Mouse (Mus musculus): ENCODE measurements around the gene Etv4. TPM values are rescaled to one million over a fixed set of nuclear protein-coding genes. Genes with fewer than 3 reads are reported as not detected.

Gene Etv4
- polyA plus RNA-seq, 1 experiment from 2014 or later: 4.7 TPM

GRCm38 (mm10) chr11:101757366-101757765 is 27.8 kb downstream of the Etv4 start:
- 95% methylated on average over 8 of the region's 8 CpGs for WGBS
- ATAC-seq (ENCODE audit: low FRiP score): no peak
- no peaks in the 10 kb centered on the region; the same call in 1 of the 2 replicates for H3K4me1 ChIP-seq
- H3K27me3 ChIP-seq: no peaks in the 10 kb centered on the region
- no peaks in the 10 kb centered on the region for H3K9me3 ChIP-seq
- H3K4me3 ChIP-seq (replicated peaks): no peak overlapping the region
- peaks cover 88% of the 10 kb centered on the region for H3K36me3 ChIP-seq (replicated peaks)
- no peak overlapping the region for H3K9ac ChIP-seq
- no peak overlapping the region for H3K4me2 ChIP-seq
- no peak overlapping the region for H3K27ac ChIP-seq

GRCm38 (mm10) chr11:101756616-101757015 is 28.6 kb downstream of the Etv4 start:
- Histone ChIP-seq H3K27ac (no peak overlapping the region), H3K9ac (no peak overlapping the region), H3K4me3 (replicated peaks) (no peak overlapping the region), H3K4me2 (no peak overlapping the region), H3K27me3 (no peaks in the 10 kb centered on the region), H3K9me3 (no peaks in the 10 kb centered on the region), H3K36me3 (replicated peaks) (peaks cover 88% of the 10 kb centered on the region), H3K4me1 (no peaks in the 10 kb centered on the region; the same call in 1 of the 2 replicates)
- ATAC-seq (ENCODE audit: low FRiP score): no peak
- WGBS: 92% methylated on average over 8 of the region's 8 CpGs

DNA sequence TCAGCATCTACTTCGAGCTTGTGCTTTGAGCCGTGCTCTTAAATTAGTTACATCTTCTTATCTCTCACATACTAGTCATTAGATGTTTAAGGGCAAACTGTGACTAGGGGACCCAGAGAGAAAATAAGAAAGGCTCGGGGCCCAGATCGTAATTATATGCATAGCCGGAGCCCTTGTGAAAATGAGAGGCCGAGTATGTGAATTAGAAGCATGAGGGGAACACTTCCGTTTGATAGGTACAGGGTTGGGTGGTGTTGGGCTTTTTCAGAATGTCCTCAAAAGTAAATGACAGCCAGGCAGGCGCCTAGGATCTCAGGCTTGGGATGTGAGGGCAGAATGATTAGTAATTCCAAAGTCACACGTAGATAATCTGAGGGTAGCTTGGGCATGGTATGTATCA is 51.6 kb downstream of the Etv4 start:
- Histone ChIP-seq H3K27me3 (no peaks in the 10 kb centered on the region), H3K4me1 (peaks cover 15% of the 10 kb centered on the region), H3K4me3 (replicated peaks) (peak overlapping the region; percentile 84), H3K4me2 (peak overlapping the region; percentile 93), H3K36me3 (replicated peaks) (peaks cover 38% of the 10 kb centered on the region), H3K27ac (no peak overlapping the region), H3K9me3 (no peaks in the 10 kb centered on the region), H3K9ac (peak overlapping the region; percentile 85)
- no peak for ATAC-seq (ENCODE audit: low FRiP score)
- WGBS: 38% methylated on average over 9 of the region's 9 CpGs

DNA sequence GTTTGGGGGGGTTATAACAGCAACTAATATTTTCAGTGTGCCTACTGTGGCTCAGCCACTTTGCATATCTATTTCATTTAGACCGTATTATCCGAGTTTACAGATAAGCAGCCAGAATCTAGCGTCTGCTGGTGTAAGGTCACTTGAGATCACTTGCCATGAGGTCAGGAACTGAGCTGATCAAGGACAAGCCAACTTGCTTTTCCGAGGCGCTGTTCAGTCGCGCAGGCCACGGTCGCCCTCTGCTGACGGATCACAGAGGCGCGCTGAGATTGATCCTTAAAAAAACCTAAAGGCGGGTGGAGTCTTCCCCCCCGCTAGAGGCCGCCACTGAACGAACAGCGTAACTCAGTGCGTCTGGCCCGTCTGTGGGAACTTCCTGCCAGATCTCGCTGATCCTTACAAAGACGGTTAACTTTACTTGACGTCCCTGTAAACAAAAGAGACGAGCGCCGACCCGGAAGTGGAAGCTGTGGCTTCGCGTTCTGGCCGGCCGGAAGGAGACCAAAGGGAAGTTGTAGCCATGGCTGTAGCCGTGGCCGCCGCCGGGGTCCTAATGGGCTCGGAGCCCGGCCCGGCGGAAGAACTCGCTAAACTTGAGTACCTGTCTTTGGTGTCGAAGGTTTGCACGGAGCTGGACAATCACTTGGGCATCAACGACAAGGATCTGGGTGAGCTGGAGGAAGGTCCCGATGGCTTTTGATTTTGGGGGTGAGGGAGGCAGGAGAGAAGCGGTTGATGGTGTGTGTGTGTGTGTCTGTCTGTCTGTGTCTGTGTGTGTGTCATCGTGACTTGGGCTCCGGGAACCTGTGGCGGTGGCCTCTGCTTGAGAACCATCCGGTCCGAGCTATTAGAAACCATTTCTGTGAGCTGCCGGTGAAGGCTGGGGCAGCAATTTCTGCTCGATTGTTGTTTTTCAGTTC is 52.4 kb downstream of the Etv4 start, which contains the start of gene Dhx8:
TSS of gene Dhx8 (plus strand) at position 402 of the 923 bp plus-strand sequence.
- H3K4me1 ChIP-seq: peaks cover 15% of the 10 kb centered on the region
- no peaks in the 10 kb centered on the region for H3K9me3 ChIP-seq
- WGBS: under 1% methylated on average over 51 of the region's 51 CpGs
- peak within 1 kb of the TSS; percentile 85 for H3K9ac ChIP-seq
- H3K27ac ChIP-seq: peak within 1 kb of the TSS; percentile 39; the same call in 1 of the 2 replicates
- H3K27me3 ChIP-seq: no peaks in the 10 kb centered on the region
- peak within 1 kb of the TSS; percentile 93 for H3K4me2 ChIP-seq
- H3K36me3 ChIP-seq (replicated peaks): peaks cover 31% of the 10 kb centered on the region
- peak within 1 kb of the TSS; percentile 84 for H3K4me3 ChIP-seq (replicated peaks)
- ATAC-seq (ENCODE audit: low FRiP score): peak; percentile 96

DNA sequence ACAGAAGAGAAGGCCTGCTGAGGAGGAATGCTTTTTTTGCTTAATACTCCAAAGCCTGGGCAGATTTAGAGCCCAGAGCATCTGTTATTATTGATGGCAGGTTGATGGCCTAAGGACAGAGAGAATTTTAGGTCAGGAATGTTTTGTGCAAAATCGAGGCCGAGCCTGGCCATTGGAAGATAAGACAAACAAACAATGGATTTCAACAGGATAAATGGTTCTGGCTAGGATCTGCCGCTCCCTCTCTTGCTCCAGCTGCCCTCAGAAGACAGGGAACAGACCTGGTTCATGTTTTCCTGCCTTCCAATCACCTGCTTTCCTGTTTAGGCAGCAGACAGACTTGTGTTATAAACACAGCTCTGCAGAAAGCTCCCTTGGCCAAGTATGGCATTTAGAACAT is 55.9 kb downstream of the Etv4 start:
- Histone ChIP-seq H3K4me3 (replicated peaks) (no peak overlapping the region), H3K36me3 (replicated peaks) (no peaks in the 10 kb centered on the region), H3K4me2 (no peak overlapping the region), H3K9me3 (no peaks in the 10 kb centered on the region), H3K4me1 (peaks cover 24% of the 10 kb centered on the region), H3K27me3 (no peaks in the 10 kb centered on the region), H3K27ac (no peak overlapping the region), H3K9ac (no peak overlapping the region)
- 84% methylated on average over 3 of the region's 3 CpGs for WGBS
- no peak for ATAC-seq (ENCODE audit: low FRiP score)

- no peak overlapping the region for H3K9ac ChIP-seq
Measured at GRCm38 (mm10) chr11:101726765-101727164, 58.4 kb downstream of the Etv4 start.

GRCm38 (mm10) chr11:101725043-101725442 is 60.1 kb downstream of the Etv4 start:
- Histone ChIP-seq H3K4me3 (replicated peaks) (no peak overlapping the region), H3K9me3 (no peaks in the 10 kb centered on the region), H3K9ac (no peak overlapping the region), H3K4me1 (peaks cover 9% of the 10 kb centered on the region), H3K36me3 (replicated peaks) (no peaks in the 10 kb centered on the region), H3K27ac (no peak overlapping the region), H3K4me2 (no peak overlapping the region), H3K27me3 (no peaks in the 10 kb centered on the region)
- 81% methylated on average over 8 of the region's 8 CpGs for WGBS
- no peak for ATAC-seq (ENCODE audit: low FRiP score)

More at GRCm38 (mm10) chr11:101726765-101727164, 58.4 kb downstream of the Etv4 start:
- no peak overlapping the region for H3K4me3 ChIP-seq (replicated peaks)
- no peaks in the 10 kb centered on the region for H3K27me3 ChIP-seq
- H3K27ac ChIP-seq: peak overlapping the region; percentile 68
- peaks cover 9% of the 10 kb centered on the region for H3K4me1 ChIP-seq
- H3K36me3 ChIP-seq (replicated peaks): no peaks in the 10 kb centered on the region
- H3K9me3 ChIP-seq: no peaks in the 10 kb centered on the region
- H3K4me2 ChIP-seq: no peak overlapping the region
- ATAC-seq (ENCODE audit: low FRiP score): no peak
- WGBS: 45% methylated on average over 2 of the region's 2 CpGs

DNA sequence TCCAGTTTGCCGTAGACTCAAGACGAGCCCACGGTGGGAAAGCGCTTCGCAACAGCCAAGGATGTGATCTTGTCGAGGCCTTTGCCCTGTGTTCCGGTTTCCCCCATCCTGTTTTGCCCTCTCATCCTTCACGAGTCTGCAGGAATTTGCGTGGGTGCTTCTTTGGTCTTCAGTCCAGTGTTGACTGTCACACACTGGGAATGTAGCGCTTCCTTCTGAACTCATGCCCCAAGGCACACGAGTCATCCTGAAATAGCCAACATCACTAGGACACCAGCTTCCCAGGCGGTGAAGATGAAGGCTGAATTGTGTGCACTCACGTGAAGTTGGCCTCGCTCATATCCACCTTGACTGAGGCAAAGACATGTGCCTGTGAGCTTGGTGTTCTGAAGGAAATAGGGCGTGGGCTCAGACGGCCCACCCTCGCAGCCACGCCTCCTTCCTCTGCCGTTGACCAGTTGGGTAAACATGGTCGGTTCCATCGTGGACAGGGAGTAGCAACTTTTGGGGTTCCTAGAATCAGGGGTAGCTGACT is 65.1 kb downstream of the Etv4 start:
- Histone ChIP-seq H3K27ac (no peak overlapping the region), H3K36me3 (replicated peaks) (no peaks in the 10 kb centered on the region), H3K9ac (no peak overlapping the region), H3K4me1 (no peaks in the 10 kb centered on the region; the same call in 1 of the 2 replicates), H3K4me3 (replicated peaks) (no peak overlapping the region), H3K9me3 (no peaks in the 10 kb centered on the region), H3K27me3 (no peaks in the 10 kb centered on the region), H3K4me2 (no peak overlapping the region)
- 86% methylated on average over 21 of the region's 21 CpGs for WGBS
- no peak for ATAC-seq (ENCODE audit: low FRiP score)

Other genes with a start within 250 kb of the Etv4 start
- gene Brca1, start 233.4 kb downstream of the Etv4 start, polyA plus RNA-seq (2016; fragmentation: Nextera tagmentation; extraction: Ambion mirVana): 24.3 TPM in 2 replicates
- gene Nbr1, start 233.2 kb downstream of the Etv4 start, polyA plus RNA-seq (2016; fragmentation: Nextera tagmentation; extraction: Ambion mirVana): 118 and 134 TPM in 2 replicates
- 1.8 and 3.0 TPM in 2 replicates for gene Tmem106a, start 203.1 kb downstream of the Etv4 start, polyA plus RNA-seq (2016; fragmentation: Nextera tagmentation; extraction: Ambion mirVana)
- gene Gm11634, start 186.1 kb downstream of the Etv4 start, polyA plus RNA-seq (2016; fragmentation: Nextera tagmentation; extraction: Ambion mirVana): not detected in 2 replicates
- gene Rdm1, start 158.2 kb downstream of the Etv4 start, polyA plus RNA-seq (2016; fragmentation: Nextera tagmentation; extraction: Ambion mirVana): 50.9 and 58.5 TPM in 2 replicates
- 16.2 and 24.1 TPM in 2 replicates for gene Arl4d, start 119.8 kb downstream of the Etv4 start, polyA plus RNA-seq (2016; fragmentation: Nextera tagmentation; extraction: Ambion mirVana)
- 45.6 and 46.8 TPM in 2 replicates for gene Dhx8, start 52.5 kb downstream of the Etv4 start, polyA plus RNA-seq (2016; fragmentation: Nextera tagmentation; extraction: Ambion mirVana)
- 0.17 and 0.60 TPM in 2 replicates for gene Meox1, start 109.0 kb upstream of the Etv4 start, polyA plus RNA-seq (2016; fragmentation: Nextera tagmentation; extraction: Ambion mirVana)
- 0.09 and 0.15 TPM in 2 replicates for gene Sost, start 181.6 kb upstream of the Etv4 start, polyA plus RNA-seq (2016; fragmentation: Nextera tagmentation; extraction: Ambion mirVana)
- gene Cfap97d1, start 198.9 kb upstream of the Etv4 start, polyA plus RNA-seq (2016; fragmentation: Nextera tagmentation; extraction: Ambion mirVana): not detected in 2 replicates
- 9.0 and 9.8 TPM in 2 replicates for gene Dusp3, start 201.6 kb upstream of the Etv4 start, polyA plus RNA-seq (2016; fragmentation: Nextera tagmentation; extraction: Ambion mirVana)
- gene Mpp3, start 243.1 kb upstream of the Etv4 start, polyA plus RNA-seq (2016; fragmentation: Nextera tagmentation; extraction: Ambion mirVana): 35.7 and 37.6 TPM in 2 replicates